Mouse (Mus musculus) adrenal gland, adult 18-20 months (tissue): Measurements from ENCODE around the gene Rbbp4. TPM values are rescaled to one million over a fixed set of nuclear protein-coding genes. Genes with fewer than 3 reads are reported as not detected.

Experiments
- DNase-seq, 2 experiments: peaks; one replicate each; pipeline ENCODE4 v3.0.0; 2021 to 2022; ENCODE audit warnings: low spot score in 2 of 2
- microRNA-seq, 2 experiments: library from miRNA; unstranded; fragments of <30 nt; microRNA quantifications; one replicate each; pipeline ENCODE4 v1.2.0; 2021; ENCODE audit warnings: borderline number of aligned reads in 2 of 2
- total RNA-seq, 2 experiments: library from RNA; stranded (reverse); gene quantifications; 1 replicate in 1 of 2; 2 replicates in 1 of 2; pipeline ENCODE4 v1.2.3; 2021

Rbbp4 gene
- total RNA-seq, 2 experiments from 2014 or later = 128 to 132 TPM

DNA sequence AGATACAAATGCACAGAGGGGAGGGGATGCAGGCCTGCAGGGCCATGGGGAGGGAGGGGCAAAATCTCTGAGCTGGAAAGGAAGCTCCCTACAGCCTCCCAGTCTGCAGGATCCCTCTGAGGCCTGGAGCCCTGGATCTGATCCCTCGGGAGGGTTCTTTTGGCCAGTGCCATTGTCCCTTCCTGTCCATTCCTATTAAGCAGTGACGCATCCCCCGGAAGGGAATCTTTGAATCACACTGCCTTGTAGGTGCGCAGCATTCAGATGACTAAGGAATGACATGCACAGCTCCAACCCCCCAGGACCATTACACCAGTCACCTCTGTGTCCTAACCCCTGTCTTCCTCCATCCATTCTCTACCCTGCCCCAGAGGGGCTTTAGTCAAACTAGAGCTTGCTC lies 76.1 kb downstream of the Rbbp4 start:
- no peak for DNase-seq

Small RNA genes lying within 50 kb of the gene (microRNA-seq; reads per million reads assigned to microRNA genes)
- gene Gm22994 = 0 reads per million in 2 experiments

Other genes starting within 250 kb of the Rbbp4 start
- not detected for gene Tmem54, start 229.8 kb downstream of the Rbbp4 start, total RNA-seq
- 1 to 10 TPM; 2.1 to 3.1 TPM for gene Hpca, start 213.3 kb downstream of the Rbbp4 start, total RNA-seq
- 1 to 10 TPM; 2.1 to 6.3 TPM for gene Fndc5, start 198.4 kb downstream of the Rbbp4 start, total RNA-seq
- gene S100pbp, start 145.6 kb downstream of the Rbbp4 start, total RNA-seq = 10 to 100 TPM; 17.6 to 19.9 TPM
- gene Yars, start 145.6 kb downstream of the Rbbp4 start, total RNA-seq = 10 to 100 TPM; 77.3 to 77.4 TPM
- 10 to 100 TPM; 18.1 to 22.1 TPM for gene C77080, start 74.0 kb downstream of the Rbbp4 start, total RNA-seq
- gene Sync, start 47.8 kb downstream of the Rbbp4 start, total RNA-seq = 1 to 10 TPM in 1 of 2 experiments, under 1 TPM in 1; 0.76 to 1.5 TPM
- gene Zbtb8os, start 325 bp upstream of the Rbbp4 start, total RNA-seq = 10 to 100 TPM; 49.4 to 52.4 TPM
- gene Zbtb8a, start 42.7 kb upstream of the Rbbp4 start, total RNA-seq = 1 to 10 TPM; 2.7 to 3.7 TPM
- gene Zbtb8b, start 105.5 kb upstream of the Rbbp4 start, total RNA-seq = under 1 TPM; 0.13 to 0.45 TPM
- gene Bsdc1, start 126.2 kb upstream of the Rbbp4 start, total RNA-seq = 10 to 100 TPM; 56.8 to 71.5 TPM
- not detected for gene Tssk3, start 155.7 kb upstream of the Rbbp4 start, total RNA-seq
- gene Fam229a, start 155.8 kb upstream of the Rbbp4 start, total RNA-seq = not detected
- 10 to 100 TPM; 29.3 to 30.4 TPM for gene Marcksl1, start 178.2 kb upstream of the Rbbp4 start, total RNA-seq
- 10 to 100 TPM; 38.9 to 48.2 TPM for gene Hdac1, start 207.3 kb upstream of the Rbbp4 start, total RNA-seq
- gene Lck, start 238.3 kb upstream of the Rbbp4 start, total RNA-seq = 1 to 10 TPM; 1.8 to 2.3 TPM
- gene Fam167b, start 243.2 kb upstream of the Rbbp4 start, total RNA-seq = 10 to 100 TPM; 28.2 to 31.4 TPM